Mouse (Mus musculus) left cerebral cortex, postnatal 25 days (tissue): ENCODE measurements at regions not wholly inside any gene's neighbourhood (a gene's known extent, or its start where the extent isn't known, plus 50 kb on each side); places are given as distances from the start of the nearest gene placed in this dataset.
"Not testable (repeated sequence)": the region's sequence is repeated elsewhere in the genome, so short reads cannot be mapped to it uniquely, and the experiment has no call there.

ENCODE experiments used
- DNase-seq, 2 experiments: peaks; one replicate each; pipeline ENCODE4 v3.0.0; 2022; ENCODE audit warnings: low spot score in 2 of 2, mixed read lengths in 1 of 2
- intact Hi-C: fragments of 180-260 bp; cut with DNase I; formaldehyde crosslinking; loops from one replicate; pipeline ENCODE4 v1.15.1; 2025

DNA sequence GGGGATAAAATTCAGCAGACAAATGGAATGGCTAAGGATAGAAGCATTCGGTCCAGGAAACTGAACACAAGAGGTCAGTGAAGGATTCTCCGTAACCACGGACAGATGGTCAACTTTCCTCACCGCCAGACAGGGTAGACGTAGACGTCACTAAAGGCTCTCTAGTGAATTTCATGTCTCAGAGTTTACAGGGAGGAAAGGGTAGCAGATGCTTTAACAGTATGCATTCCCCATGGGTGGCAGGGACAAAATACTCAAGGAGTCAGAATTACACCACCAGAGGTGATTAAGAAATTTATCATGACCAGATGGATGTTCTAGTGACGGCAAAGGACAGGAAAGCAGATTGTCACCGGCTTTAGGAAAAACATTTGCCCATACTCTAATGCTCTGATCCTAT, 331.2 kb downstream of the Sh2d4b start:
- no peak for DNase-seq
- intact Hi-C loops: no loop called here

- intact Hi-C loops, DNase-seq: not testable (repeated sequence)
These were observed 346.6 kb downstream of the Sh2d4b start for GRCm38 (mm10) chr14:40546421-40546820.

GRCm38 (mm10) chr14:40533031-40533430, 360.0 kb downstream of the Sh2d4b start:
- DNase-seq: no peak
- intact Hi-C loops: no loop called here

DNA sequence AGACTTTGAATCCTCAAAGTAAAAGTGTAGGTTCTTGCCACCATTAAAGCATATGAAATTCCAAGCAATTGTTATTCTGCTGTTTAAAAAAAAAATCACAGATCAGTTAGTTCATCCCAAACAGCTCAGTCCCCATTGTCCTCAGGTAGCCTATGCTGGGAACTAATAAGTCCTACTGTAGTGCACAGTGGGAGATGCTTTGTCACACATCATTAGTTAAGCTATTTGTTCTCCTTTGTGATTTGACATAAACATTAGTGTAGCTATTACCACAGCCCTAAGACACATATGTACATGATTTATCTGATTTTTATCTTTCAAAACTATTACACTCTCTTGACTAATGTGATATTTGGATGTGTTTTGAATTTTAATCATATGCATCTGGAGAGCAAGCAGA, 378.4 kb downstream of the Sh2d4b start:
- DNase-seq: no peak
- intact Hi-C loops: loop anchor here (1.0 kb wide), 1 partner anchor 13 kb away; no protein-coding TSS in a partner anchor
